Mouse (Mus musculus) lung, postnatal 0 days (tissue): ENCODE measurements at regions not wholly inside any gene's neighbourhood (a gene's known extent, or its start where the extent isn't known, plus 50 kb on each side); places are given as distances from the start of the nearest gene placed in this dataset.
A peak's percentile ranks its signal among the peaks of the same experiment; 100 is the strongest.

Experiments used
- ATAC-seq: fragments of 200-750 bp; cut with Nextera tagmentation; 2 replicates; pipeline ENCODE4 v1.8.0; 2017; ENCODE audit warnings: moderate library complexity
- DNase-seq: peaks from one replicate; pipeline ENCODE4 v3.0.0-alpha.2; 2016; ENCODE audit warnings: low spot score
- H3K27ac ChIP-seq: fragments of 300-500 bp; sonication (generic); 2 replicates; pipeline ENCODE4 v1.5.1; 2014; ENCODE audit warnings: antibody characterized with exemption, mild to moderate bottlenecking, low read length, mixed read lengths
- H3K27me3 ChIP-seq: fragments of 300-500 bp; sonication (generic); replicated peaks from 2 replicates; pipeline ENCODE4 v1.6.1; 2014; ENCODE audit warnings: low read length, mixed read lengths; ENCODE audit not compliant: insufficient read depth
- H3K36me3 ChIP-seq: fragments of 300-500 bp; sonication (generic); 2 replicates; pipeline ENCODE4 v1.6.1; 2014; ENCODE audit warnings: low read length, mixed read lengths; ENCODE audit not compliant: insufficient read depth
- H3K4me1 ChIP-seq: fragments of 300-500 bp; sonication (generic); 2 replicates; pipeline ENCODE4 v1.6.1; 2014; ENCODE audit warnings: antibody characterized with exemption, low read depth, low read length, mixed read lengths; ENCODE audit not compliant: insufficient read depth
- H3K4me2 ChIP-seq: fragments of 300-500 bp; sonication (generic); replicated peaks from 2 replicates; pipeline ENCODE4 v1.6.1; 2014; ENCODE audit warnings: low read depth, mild to moderate bottlenecking, low read length, moderate library complexity, mixed read lengths
- H3K4me3 ChIP-seq: fragments of 300-500 bp; sonication (generic); 2 replicates; pipeline ENCODE4 v1.5.1; 2014; ENCODE audit warnings: low read depth, low read length
- H3K9ac ChIP-seq: fragments of 300-500 bp; sonication (generic); replicated peaks from 2 replicates; pipeline ENCODE4 v1.6.1; 2014; ENCODE audit warnings: low read depth, mild to moderate bottlenecking
- H3K9me3 ChIP-seq: fragments of 300-500 bp; sonication (generic); 2 replicates; pipeline ENCODE4 v1.6.1; 2016; ENCODE audit warnings: low read length, mixed read lengths
- CTCF ChIP-seq: IDR thresholded peaks from 2 replicates; pipeline ENCODE4 v1.5.1; 2016; ENCODE audit warnings: antibody characterized with exemption, mild to moderate bottlenecking
- EP300 ChIP-seq: IDR thresholded peaks from 2 replicates; pipeline ENCODE4 v1.6.1; 2016; ENCODE audit warnings: antibody characterized with exemption, mild to moderate bottlenecking, control low read depth
- WGBS: fragments of 180-500 bp; shearing (Covaris S2); extraction: QIAGEN DNeasy Blood & Tissue Kit; methylation state at CpG from one replicate; pipeline ENCODE4 v1.1.7; 2014; 5-methylcytosine and 5-hydroxymethylcytosine counted together

DNA sequence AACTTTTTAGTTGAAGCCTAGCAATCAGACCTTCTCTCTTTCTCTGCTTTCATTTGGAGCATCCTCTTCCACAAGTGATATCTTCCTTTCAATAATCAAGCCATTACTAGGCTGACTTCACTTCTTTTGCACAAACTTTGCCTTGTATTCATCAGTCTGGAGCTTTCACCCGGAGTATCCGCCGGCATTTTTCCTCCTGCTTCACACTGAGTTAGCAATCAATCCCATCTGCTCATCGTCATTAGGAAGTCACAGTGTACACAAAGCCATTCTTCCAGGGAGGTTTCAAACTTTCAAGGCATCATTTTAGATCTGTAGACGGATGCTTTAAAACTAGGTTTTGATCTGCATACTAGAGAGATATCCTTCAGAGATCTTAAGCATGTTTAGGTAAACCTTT is 693.7 kb downstream of the Stpg2 start:
- ATAC-seq = no peak
- Histone ChIP-seq H3K9ac (no peak overlapping the region), H3K4me3 (no peak overlapping the region), H3K27me3 (no peaks in the 10 kb centered on the region), H3K27ac (no peak overlapping the region), H3K9me3 (no peaks in the 10 kb centered on the region), H3K36me3 (no peaks in the 10 kb centered on the region), H3K4me2 (no peak overlapping the region), H3K4me1 (no peaks in the 10 kb centered on the region)
- no peak for DNase-seq
- TF ChIP-seq CTCF (no peak), EP300 (no peak)
- 35% methylated on average over 5 of the region's 5 CpGs for WGBS

DNA sequence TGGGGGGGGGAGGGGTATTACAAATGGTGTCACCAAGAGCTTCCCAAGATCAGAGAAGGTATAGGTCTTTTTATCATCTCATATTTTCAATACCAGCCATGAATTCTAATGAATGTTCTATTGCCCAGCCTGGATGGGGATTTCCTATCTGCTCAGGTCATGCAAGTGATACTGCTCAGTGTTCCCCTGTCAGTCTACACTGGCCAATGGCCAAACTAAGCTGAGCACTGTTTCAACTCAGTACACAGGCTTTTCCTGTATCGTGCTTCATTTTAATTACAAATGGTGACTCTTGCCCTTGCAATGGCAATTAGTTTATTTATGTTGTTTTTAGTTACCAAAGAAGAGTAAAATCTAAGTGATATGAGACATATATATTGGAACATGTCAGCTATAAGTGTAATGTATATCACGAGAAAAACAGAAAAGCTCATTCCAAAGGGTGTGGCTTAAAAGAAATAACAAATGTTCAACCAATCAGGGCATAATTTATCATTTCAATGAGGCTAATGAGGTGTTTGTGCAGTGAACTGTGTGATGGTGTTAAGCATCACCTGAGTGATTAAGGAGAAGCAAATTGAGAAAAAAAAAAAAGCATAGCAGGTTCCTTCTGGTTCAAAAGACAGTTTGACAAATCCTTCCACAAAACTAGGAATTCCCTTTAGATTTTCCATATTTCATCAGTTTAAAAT is 708.3 kb downstream of the Stpg2 start:
- TF ChIP-seq CTCF (no peak), EP300 (no peak)
- Histone ChIP-seq H3K4me2 (no peak overlapping the region), H3K36me3 (no peaks in the 10 kb centered on the region), H3K9ac (no peak overlapping the region), H3K27me3 (no peaks in the 10 kb centered on the region), H3K4me1 (no peaks in the 10 kb centered on the region), H3K4me3 (no peak overlapping the region), H3K27ac (no peak overlapping the region), H3K9me3 (no peaks in the 10 kb centered on the region)
- ATAC-seq (no peak), DNase-seq (no peak)
- WGBS = 49% methylated on average over 2 of the region's 2 CpGs

DNA sequence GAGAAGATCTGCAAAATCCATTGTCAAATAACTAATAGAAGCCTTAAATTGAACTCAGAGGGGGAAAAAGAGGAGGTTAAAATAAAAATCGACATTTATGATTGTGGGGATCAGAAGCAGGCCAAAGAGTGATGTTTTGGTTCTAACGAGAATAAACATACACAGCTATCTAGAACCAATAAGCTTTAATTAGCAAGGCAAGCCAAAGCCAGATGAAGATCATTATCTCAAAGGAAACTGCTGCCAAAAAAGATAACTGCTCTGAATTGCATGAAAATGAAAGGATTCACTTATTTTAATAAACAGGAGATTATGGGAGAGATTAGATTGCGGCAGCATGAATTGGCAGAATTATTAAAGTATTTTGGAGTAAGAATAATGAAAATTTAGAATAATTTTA is 716.8 kb downstream of the Stpg2 start:
- Histone ChIP-seq H3K27ac (no peak overlapping the region), H3K36me3 (no peaks in the 10 kb centered on the region), H3K4me3 (no peak overlapping the region), H3K4me1 (no peaks in the 10 kb centered on the region), H3K9ac (no peak overlapping the region), H3K4me2 (no peak overlapping the region), H3K27me3 (no peaks in the 10 kb centered on the region), H3K9me3 (no peaks in the 10 kb centered on the region)
- DNase-seq = no peak
- 57% methylated on average over 3 of the region's 3 CpGs for WGBS
- TF ChIP-seq CTCF (no peak), EP300 (no peak)
- ATAC-seq = no peak

DNA sequence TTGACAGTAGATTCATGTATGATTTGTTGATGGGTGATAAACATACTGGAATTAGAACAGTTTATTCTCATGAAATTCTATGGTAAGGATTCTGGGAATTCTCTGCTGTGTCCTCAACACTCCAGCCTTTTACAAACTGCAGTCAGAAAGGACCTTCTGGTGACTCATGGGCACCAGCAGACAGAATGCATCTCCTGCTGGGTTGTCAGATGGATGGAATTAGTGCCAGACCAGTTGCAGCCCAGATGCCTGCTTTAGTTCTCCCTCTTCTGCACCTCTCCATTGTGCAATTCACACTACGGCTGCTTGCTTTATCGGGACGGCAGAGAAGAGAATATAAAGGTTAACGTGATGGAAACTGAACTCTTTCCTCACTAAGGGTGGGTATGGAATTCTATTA is 727.5 kb downstream of the Stpg2 start:
- H3K27ac ChIP-seq = no peak overlapping the region
- H3K9ac ChIP-seq = no peak overlapping the region
- no peak for DNase-seq
- no peaks in the 10 kb centered on the region for H3K36me3 ChIP-seq
- H3K27me3 ChIP-seq = no peaks in the 10 kb centered on the region
- H3K4me2 ChIP-seq = no peak overlapping the region
- WGBS = 82% methylated on average over 4 of the region's 4 CpGs
- TF ChIP-seq CTCF (no peak), EP300 (no peak)
- no peak for ATAC-seq
- H3K9me3 ChIP-seq = no peaks in the 10 kb centered on the region
- no peaks in the 10 kb centered on the region for H3K4me1 ChIP-seq
- H3K4me3 ChIP-seq = no peak overlapping the region

DNA sequence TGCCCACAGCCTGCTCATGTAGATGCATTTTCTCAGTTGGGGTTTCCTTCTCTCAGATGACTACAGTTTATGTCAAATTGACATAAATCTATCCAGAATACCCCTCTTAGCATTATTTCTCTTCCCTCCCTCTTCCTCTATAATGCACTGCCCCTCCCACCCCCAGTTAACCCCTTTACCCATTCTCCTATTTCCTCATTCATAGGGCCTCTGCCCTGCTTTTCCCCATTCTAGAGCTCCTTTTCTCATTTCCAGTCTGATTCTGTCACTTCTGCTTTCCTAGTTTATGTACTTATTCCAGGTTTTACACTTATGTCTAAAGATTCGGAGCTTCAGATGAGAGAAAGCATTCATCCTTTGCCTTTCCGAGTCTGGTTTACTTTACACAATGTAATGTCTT is 740.7 kb downstream of the Stpg2 start:
- DNase-seq (no peak), ATAC-seq (no peak)
- Histone ChIP-seq H3K36me3 (no peaks in the 10 kb centered on the region), H3K4me1 (no peaks in the 10 kb centered on the region), H3K4me2 (no peak overlapping the region), H3K9me3 (no peaks in the 10 kb centered on the region), H3K9ac (no peak overlapping the region), H3K27ac (no peak overlapping the region), H3K27me3 (no peaks in the 10 kb centered on the region), H3K4me3 (no peak overlapping the region)
- WGBS = 89% methylated on average over 2 of the region's 2 CpGs
- TF ChIP-seq EP300 = no peak
- no peak for TF ChIP-seq CTCF

DNA sequence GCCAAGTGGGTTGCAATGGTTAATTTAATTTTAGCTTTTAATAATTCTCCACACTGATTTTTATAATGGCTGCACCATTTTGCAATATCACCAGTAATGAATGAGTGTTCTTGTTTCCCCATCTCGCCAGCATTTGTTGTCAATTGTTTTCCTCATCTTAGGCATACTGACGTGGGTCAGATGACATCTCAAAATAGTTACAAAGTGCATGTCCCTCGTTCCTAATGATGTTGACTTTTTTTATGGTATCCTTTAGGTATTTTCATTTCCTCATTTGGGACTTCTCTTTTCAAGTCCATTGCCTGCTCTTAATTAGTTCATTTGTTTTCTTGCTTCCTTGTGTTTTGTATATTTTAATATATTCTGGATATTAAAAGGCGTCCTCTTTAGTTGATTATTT is 741.8 kb downstream of the Stpg2 start:
- Histone ChIP-seq H3K9me3 (no peaks in the 10 kb centered on the region), H3K4me1 (no peaks in the 10 kb centered on the region), H3K4me2 (no peak overlapping the region), H3K27me3 (no peaks in the 10 kb centered on the region), H3K9ac (no peak overlapping the region), H3K27ac (no peak overlapping the region), H3K4me3 (no peak overlapping the region), H3K36me3 (no peaks in the 10 kb centered on the region)
- DNase-seq = no peak
- TF ChIP-seq CTCF (no peak), EP300 (no peak)
- no peak for ATAC-seq
- WGBS = 57% methylated on average over 4 of the region's 4 CpGs

DNA sequence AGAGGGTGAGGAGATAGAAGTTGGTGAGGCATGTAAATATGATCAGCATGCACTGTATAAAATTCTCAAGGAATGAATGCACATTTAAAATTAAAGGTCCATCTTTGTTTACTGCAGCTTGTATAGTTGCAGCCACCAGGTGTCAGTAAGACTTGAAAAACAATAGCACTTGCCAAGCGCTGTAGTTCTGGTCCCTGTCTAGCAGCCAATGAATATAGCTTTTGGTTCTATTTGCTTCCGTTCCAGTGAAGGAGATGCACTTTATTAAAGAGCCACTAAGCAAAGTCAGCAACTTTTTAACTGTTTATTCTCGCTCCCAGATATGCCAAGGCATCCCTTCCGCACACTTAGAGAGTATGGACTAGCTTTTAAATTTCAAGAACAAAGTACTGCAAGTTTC is 743.6 kb downstream of the Stpg2 start:
- peak; percentile 24 for DNase-seq
- no peaks in the 10 kb centered on the region for H3K36me3 ChIP-seq
- TF ChIP-seq EP300 (no peak), CTCF (peak; percentile 30)
- H3K27me3 ChIP-seq = no peaks in the 10 kb centered on the region
- WGBS = 58% methylated on average over 4 of the region's 4 CpGs
- H3K27ac ChIP-seq = no peak overlapping the region
- no peak overlapping the region for H3K9ac ChIP-seq
- no peak overlapping the region for H3K4me3 ChIP-seq
- H3K4me2 ChIP-seq = no peak overlapping the region
- no peaks in the 10 kb centered on the region for H3K4me1 ChIP-seq
- no peak for ATAC-seq
- H3K9me3 ChIP-seq = no peaks in the 10 kb centered on the region
